Mouse (Mus musculus) embryonic facial prominence, embryonic 13.5 days (tissue): ENCODE results near the gene Igfbpl1. TPM values are rescaled to one million over a fixed set of nuclear protein-coding genes. Genes with fewer than 3 reads are reported as not detected.

Source experiments
- ATAC-seq: fragments of 200-750 bp; cut with Nextera tagmentation; 2 replicates; pipeline ENCODE4 v1.8.0; 2017; ENCODE audit warnings: low read depth; ENCODE audit not compliant: insufficient number of reproducible peaks, insufficient read depth, low FRiP score, low TSS enrichment
- H3K27ac ChIP-seq: fragments of 300-500 bp; sonication (generic); 2 replicates; pipeline ENCODE4 v1.5.1; 2015; ENCODE audit warnings: moderate library complexity, mild to moderate bottlenecking, inconsistent platforms
- H3K27me3 ChIP-seq: fragments of 300-500 bp; sonication (generic); 2 replicates; pipeline ENCODE4 v1.6.1; 2015; ENCODE audit warnings: mild to moderate bottlenecking, inconsistent platforms
- H3K36me3 ChIP-seq: fragments of 300-500 bp; sonication (generic); 2 replicates; pipeline ENCODE4 v1.6.1; 2015; ENCODE audit warnings: mild to moderate bottlenecking, inconsistent platforms
- H3K4me1 ChIP-seq: fragments of 300-500 bp; sonication (generic); 2 replicates; pipeline ENCODE4 v1.6.1; 2015; ENCODE audit warnings: inconsistent platforms
- H3K4me2 ChIP-seq: fragments of 300-500 bp; sonication (generic); 2 replicates; pipeline ENCODE4 v1.6.1; 2015; ENCODE audit warnings: moderate library complexity, mild to moderate bottlenecking, inconsistent platforms
- H3K4me3 ChIP-seq: fragments of 300-500 bp; sonication (generic); 2 replicates; pipeline ENCODE4 v1.5.1; 2015; ENCODE audit warnings: mild to moderate bottlenecking, inconsistent platforms
- H3K9ac ChIP-seq: fragments of 300-500 bp; sonication (generic); 2 replicates; pipeline ENCODE4 v1.6.1; 2015; ENCODE audit warnings: mild to moderate bottlenecking, inconsistent platforms
- H3K9me3 ChIP-seq: fragments of 300-500 bp; sonication (generic); 2 replicates; pipeline ENCODE4 v1.6.1; 2016; ENCODE audit warnings: inconsistent platforms
- WGBS: fragments of 180-500 bp; shearing (Covaris S2); methylation state at CpG from one replicate; pipeline ENCODE4 v1.1.7; 2015; ENCODE audit warnings: mixed read lengths; 5-methylcytosine and 5-hydroxymethylcytosine counted together
- polyA plus RNA-seq: library from polyadenylated mRNA; unstranded; fragments of >200 nt; fragmentation: Nextera tagmentation; extraction: Ambion mirVana; gene quantifications from 2 replicates; pipeline ENCODE4 v1.2.1, GENCODE M21; 2015

Gene Igfbpl1
- polyA plus RNA-seq, 1 experiment from 2014 or later = 1.2 TPM

GRCm38 (mm10) chr4:45848109-45848824 lies 21.5 kb upstream of the Igfbpl1 start, which contains the start of gene Stra6l:
Gene Stra6l, plus strand, starts transcription at chr4:45848664.
- ATAC-seq = no peak
- H3K9ac ChIP-seq = no peak within 1 kb of the TSS
- H3K27me3 ChIP-seq = peaks cover 2% of the 10 kb centered on the region; the same call in 1 of the 2 replicates
- no peaks in the 10 kb centered on the region for H3K4me1 ChIP-seq
- H3K4me3 ChIP-seq = no peak within 1 kb of the TSS
- H3K36me3 ChIP-seq = no peaks in the 10 kb centered on the region
- WGBS = 70% methylated on average over 10 of the region's 10 CpGs
- no peak within 1 kb of the TSS for H3K4me2 ChIP-seq
- H3K9me3 ChIP-seq = no peaks in the 10 kb centered on the region
- H3K27ac ChIP-seq = no peak within 1 kb of the TSS

- ATAC-seq = no peak
- no peak overlapping the region for H3K4me2 ChIP-seq
Observed at GRCm38 (mm10) chr4:45846263-45846662, 19.5 kb upstream of the Igfbpl1 start.

GRCm38 (mm10) chr4:45844355-45844754 lies 17.6 kb upstream of the Igfbpl1 start:
- Histone ChIP-seq H3K27me3 (0 out of 2 replicates have a peak, but pooled peaks cover 2% of the 10 kb centered on the region), H3K4me2 (no peak overlapping the region), H3K9ac (no peak overlapping the region), H3K4me3 (no peak overlapping the region), H3K36me3 (no peaks in the 10 kb centered on the region), H3K27ac (no peak overlapping the region), H3K9me3 (no peaks in the 10 kb centered on the region), H3K4me1 (no peaks in the 10 kb centered on the region)
- WGBS = 44% methylated on average over 14 of the region's 14 CpGs
- ATAC-seq = no peak

More at GRCm38 (mm10) chr4:45846263-45846662, 19.5 kb upstream of the Igfbpl1 start:
- H3K9ac ChIP-seq = no peak overlapping the region
- peaks cover 2% of the 10 kb centered on the region; the same call in 1 of the 2 replicates for H3K27me3 ChIP-seq
- no peaks in the 10 kb centered on the region for H3K9me3 ChIP-seq
- H3K36me3 ChIP-seq = no peaks in the 10 kb centered on the region
- WGBS = 91% methylated on average over 2 of the region's 2 CpGs
- H3K4me3 ChIP-seq = no peak overlapping the region
- no peak overlapping the region for H3K27ac ChIP-seq
- H3K4me1 ChIP-seq = no peaks in the 10 kb centered on the region

GRCm38 (mm10) chr4:45833461-45833860 lies 6.7 kb upstream of the Igfbpl1 start:
- Histone ChIP-seq H3K4me3 (no peak overlapping the region), H3K36me3 (no peaks in the 10 kb centered on the region), H3K9ac (no peak overlapping the region), H3K27ac (no peak overlapping the region), H3K27me3 (peaks cover 34% of the 10 kb centered on the region), H3K4me1 (no peaks in the 10 kb centered on the region), H3K9me3 (no peaks in the 10 kb centered on the region), H3K4me2 (no peak overlapping the region)
- WGBS = 40% methylated on average over 5 of the region's 5 CpGs
- no peak for ATAC-seq

GRCm38 (mm10) chr4:45831996-45832395 lies 5.3 kb upstream of the Igfbpl1 start:
- Histone ChIP-seq H3K27me3 (peaks cover 49% of the 10 kb centered on the region), H3K9me3 (no peaks in the 10 kb centered on the region), H3K27ac (no peak overlapping the region), H3K4me2 (no peak overlapping the region), H3K4me1 (no peaks in the 10 kb centered on the region; the same call in 1 of the 2 replicates), H3K4me3 (no peak overlapping the region), H3K36me3 (no peaks in the 10 kb centered on the region), H3K9ac (no peak overlapping the region)
- ATAC-seq = no peak
- 89% methylated on average over 7 of the region's 7 CpGs for whole genome bisulfite sequencing

- no peak overlapping the region for H3K9ac ChIP-seq
- H3K4me1 ChIP-seq = peaks cover 10% of the 10 kb centered on the region
- no peak overlapping the region for H3K27ac ChIP-seq
- ATAC-seq = no peak
- WGBS = 52% methylated on average over 13 of the region's 13 CpGs
- no peaks in the 10 kb centered on the region for H3K9me3 ChIP-seq
- H3K36me3 ChIP-seq = no peaks in the 10 kb centered on the region
- peaks cover 68% of the 10 kb centered on the region for H3K27me3 ChIP-seq
- no peak overlapping the region for H3K4me3 ChIP-seq
- H3K4me2 ChIP-seq = no peak overlapping the region
Observed at GRCm38 (mm10) chr4:45829907-45830759, 3.4 kb upstream of the Igfbpl1 start.

- Histone ChIP-seq H3K36me3 (no peaks in the 10 kb centered on the region), H3K4me1 (peaks cover 10% of the 10 kb centered on the region), H3K9me3 (no peaks in the 10 kb centered on the region), H3K27ac (no peak overlapping the region), H3K27me3 (peaks cover 96% of the 10 kb centered on the region), H3K4me2 (no peak overlapping the region), H3K4me3 (no peak overlapping the region), H3K9ac (no peak overlapping the region)
- no peak for ATAC-seq
- 28% methylated on average over 14 of the region's 14 CpGs for WGBS
Observed at GRCm38 (mm10) chr4:45824761-45825556, 1.8 kb downstream of the Igfbpl1 start.

- H3K36me3 ChIP-seq = no peaks in the 10 kb centered on the region
- H3K9ac ChIP-seq = no peak overlapping the region
- H3K4me1 ChIP-seq = peaks cover 18% of the 10 kb centered on the region
- WGBS = 5% methylated on average over 10 of the region's 10 CpGs
- H3K4me2 ChIP-seq = no peak overlapping the region
- H3K27me3 ChIP-seq = peaks cover 88% of the 10 kb centered on the region
- no peak overlapping the region for H3K4me3 ChIP-seq
- ATAC-seq = no peak
- no peak overlapping the region for H3K27ac ChIP-seq
- no peaks in the 10 kb centered on the region for H3K9me3 ChIP-seq
Observed at GRCm38 (mm10) chr4:45824049-45824760, 2.5 kb downstream of the Igfbpl1 start.

GRCm38 (mm10) chr4:45822781-45823575 lies 3.7 kb downstream of the Igfbpl1 start:
- H3K4me3 ChIP-seq = no peak overlapping the region
- peaks cover 28% of the 10 kb centered on the region for H3K4me1 ChIP-seq
- 26% methylated on average over 11 of the region's 11 CpGs for WGBS
- no peaks in the 10 kb centered on the region for H3K36me3 ChIP-seq
- ATAC-seq = no peak
- H3K9ac ChIP-seq = no peak overlapping the region
- no peaks in the 10 kb centered on the region for H3K9me3 ChIP-seq
- no peak overlapping the region for H3K27ac ChIP-seq
- H3K27me3 ChIP-seq = peaks cover 80% of the 10 kb centered on the region
- no peak overlapping the region for H3K4me2 ChIP-seq

- H3K36me3 ChIP-seq = no peaks in the 10 kb centered on the region
- H3K4me2 ChIP-seq = no peak overlapping the region
- H3K4me3 ChIP-seq = no peak overlapping the region
- no peak overlapping the region for H3K27ac ChIP-seq
- peaks cover 28% of the 10 kb centered on the region for H3K4me1 ChIP-seq
- WGBS = 19% methylated on average over 3 of the region's 3 CpGs
- peaks cover 70% of the 10 kb centered on the region for H3K27me3 ChIP-seq
- no peak overlapping the region for H3K9ac ChIP-seq
- H3K9me3 ChIP-seq = no peaks in the 10 kb centered on the region
- ATAC-seq = no peak
Observed at GRCm38 (mm10) chr4:45821995-45822394, 4.7 kb downstream of the Igfbpl1 start.
